Mouse (Mus musculus) kidney, postnatal 10 days (tissue): ENCODE results near the gene Il1f5.

ENCODE experiments used
- DNase-seq: peaks from one replicate; pipeline ENCODE4 v3.0.0; 2021; ENCODE audit warnings: mixed read lengths

Il1f5 gene

DNA sequence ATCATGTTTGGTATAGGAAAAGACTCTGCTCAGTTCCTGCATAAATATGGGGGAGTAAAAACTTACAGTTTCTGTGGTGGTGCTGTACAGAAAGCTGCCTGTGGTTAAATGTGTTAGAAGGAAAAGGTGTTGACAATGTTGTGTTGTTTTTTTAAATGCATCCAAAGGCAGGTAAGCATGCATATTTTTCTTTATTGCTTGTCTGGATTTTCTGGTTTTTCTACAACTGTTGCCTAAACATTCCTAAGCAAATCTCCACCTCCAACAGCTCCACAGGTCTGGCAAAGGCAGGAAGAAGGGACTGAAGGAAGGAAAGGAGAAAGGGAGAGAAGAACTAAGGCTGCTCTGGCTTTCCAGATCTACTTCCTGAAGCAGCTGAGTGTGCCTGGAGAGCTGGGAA, at the start of gene Il1f5:
Il1f5 (plus strand) TSS at position 301 of the 400 bp plus-strand sequence.
- DNase-seq, result no peak

DNA sequence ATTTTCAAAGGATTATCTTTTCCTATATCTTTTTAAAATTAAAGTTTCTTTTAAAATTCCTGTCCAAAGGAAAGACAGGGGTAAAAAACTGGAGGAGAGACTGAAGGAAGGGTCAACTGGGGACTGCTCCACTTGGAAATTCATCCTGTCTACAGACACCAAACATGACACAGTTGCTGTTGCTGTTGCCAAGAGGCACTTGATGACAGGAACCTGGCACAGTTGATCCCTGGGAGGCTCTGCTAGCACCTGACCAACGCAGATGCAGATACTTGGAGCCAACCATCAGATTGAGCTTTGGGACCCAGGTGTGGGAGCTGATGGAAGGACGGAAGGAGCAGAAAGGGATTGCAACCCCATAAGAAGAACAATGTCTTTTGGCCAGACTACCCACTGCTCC, 49.6 kb upstream of the Il1f5 start:
- no peak for DNase-seq

DNA sequence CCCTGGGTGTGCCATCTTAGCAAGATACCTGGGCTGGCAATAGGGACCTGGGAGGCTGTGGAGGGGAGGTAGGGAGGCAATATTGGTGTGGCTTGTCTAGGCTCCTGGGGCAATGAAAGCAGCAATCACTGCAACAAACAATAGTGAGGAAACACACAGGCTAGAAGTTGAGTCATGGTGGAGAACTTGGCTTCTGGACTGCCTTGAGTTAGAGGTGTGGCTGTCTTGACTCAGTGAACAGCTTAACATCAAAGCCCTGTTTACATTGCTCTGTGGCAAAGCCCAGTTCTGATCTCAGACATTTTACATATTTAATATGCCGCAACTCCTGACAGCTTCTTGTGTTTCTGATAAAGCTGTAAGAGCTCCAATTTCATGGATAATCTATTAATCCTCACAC, 9.3 kb upstream of the Il1f5 start:
- no peak for DNase-seq

DNA sequence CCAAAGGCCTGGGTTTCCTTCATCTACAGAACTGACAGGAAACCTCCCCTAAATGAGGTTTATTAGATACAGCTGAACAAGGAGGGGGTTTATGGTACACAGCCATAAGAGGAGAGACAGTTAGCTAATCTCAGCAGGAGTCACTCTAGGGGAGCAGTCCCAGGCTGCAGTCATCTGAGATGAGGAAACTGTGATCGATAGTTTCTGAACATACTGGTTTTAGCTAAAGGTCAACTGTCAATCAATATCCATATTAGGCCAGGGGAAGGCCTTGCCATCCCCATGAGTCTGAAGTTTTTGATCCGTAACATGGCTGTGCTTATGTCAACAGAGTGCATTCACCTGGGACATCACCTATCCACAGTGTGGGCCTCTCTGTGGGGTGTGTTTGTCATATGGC, 3.1 kb upstream of the Il1f5 start:
- DNase-seq, result no peak

DNA sequence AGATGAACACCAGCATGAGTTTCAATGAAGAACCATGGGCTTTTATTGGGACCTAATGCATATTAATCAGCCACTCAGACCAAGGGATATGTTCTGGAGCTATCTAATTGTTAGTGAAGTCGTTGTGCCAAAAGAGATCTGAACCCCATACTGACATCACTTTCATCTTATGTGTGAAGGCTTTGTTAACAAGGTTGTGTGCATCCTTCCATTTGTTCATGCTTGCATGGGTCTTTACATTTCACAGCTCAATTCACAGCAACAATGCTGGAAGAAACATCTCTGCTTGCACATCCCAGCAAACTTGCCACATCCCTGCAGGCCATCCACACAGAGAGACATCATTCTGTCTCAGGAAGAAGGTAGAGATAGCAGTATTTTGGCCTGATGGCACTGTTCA, 1.6 kb upstream of the Il1f5 start:
- DNase-seq, result no peak

DNA sequence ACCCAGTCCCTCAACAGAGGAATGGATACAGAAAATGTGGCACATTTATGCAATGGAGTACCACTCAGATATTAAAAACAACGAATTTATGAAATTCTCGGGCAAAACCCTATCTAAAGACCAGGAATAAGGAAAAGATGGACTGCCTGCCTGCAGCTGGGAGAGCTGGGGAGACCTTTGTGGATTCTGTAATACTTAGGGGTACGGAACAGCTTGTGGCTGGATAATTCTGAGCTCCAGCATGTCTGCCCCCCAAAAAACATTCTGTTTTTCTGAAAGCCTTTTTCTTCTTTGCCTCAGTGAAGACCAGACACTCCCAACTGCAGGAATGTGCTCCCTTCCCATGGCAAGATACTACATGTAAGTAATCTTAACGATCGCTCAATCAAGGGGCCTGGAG, 14.1 kb downstream of the Il1f5 start, which contains the start of gene Il1f10:
Il1f10 (plus strand) TSS at position 301 of the 400 bp plus-strand sequence.
- DNase-seq, result no peak

DNA sequence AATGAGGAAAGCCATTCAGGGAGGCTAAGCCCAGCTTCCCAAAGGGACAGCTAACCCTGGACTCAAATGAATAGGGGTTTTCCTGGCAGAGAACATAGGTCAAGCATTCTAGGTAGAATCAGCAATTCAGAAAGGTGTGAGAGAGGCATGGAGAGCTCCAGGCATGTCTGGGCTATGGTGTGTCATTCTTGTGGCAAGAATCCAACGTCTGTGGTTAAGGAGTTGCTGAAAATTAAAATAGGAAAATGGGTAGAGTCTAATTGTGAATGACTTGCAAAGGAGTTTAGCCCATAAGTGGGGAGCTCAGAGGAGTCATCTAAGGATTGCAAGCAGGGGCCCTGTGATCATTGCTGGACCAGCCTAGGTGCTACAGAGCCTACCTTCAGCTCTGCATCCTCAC, 17.9 kb downstream of the Il1f5 start:
- DNase-seq, result no peak

DNA sequence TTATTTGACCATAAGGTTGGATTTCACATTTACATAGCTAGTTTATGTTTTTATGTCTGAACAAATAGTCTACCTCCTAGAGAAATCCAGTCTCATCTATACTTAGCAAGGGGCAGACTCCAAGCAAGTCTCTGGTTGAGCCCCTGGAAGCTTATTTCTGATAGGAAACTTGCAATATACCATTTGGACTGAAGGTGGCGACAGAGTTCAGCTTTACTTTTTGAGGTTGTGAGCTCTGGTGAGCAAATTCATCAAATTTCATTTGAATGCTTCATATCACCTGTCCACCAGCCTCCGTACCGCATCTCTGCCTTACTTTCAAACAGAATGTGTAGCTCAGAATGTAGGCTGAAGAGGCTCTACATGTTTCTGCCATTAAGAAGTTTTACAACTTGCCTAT, 20.1 kb downstream of the Il1f5 start:
- DNase-seq, result peak; percentile 51

DNA sequence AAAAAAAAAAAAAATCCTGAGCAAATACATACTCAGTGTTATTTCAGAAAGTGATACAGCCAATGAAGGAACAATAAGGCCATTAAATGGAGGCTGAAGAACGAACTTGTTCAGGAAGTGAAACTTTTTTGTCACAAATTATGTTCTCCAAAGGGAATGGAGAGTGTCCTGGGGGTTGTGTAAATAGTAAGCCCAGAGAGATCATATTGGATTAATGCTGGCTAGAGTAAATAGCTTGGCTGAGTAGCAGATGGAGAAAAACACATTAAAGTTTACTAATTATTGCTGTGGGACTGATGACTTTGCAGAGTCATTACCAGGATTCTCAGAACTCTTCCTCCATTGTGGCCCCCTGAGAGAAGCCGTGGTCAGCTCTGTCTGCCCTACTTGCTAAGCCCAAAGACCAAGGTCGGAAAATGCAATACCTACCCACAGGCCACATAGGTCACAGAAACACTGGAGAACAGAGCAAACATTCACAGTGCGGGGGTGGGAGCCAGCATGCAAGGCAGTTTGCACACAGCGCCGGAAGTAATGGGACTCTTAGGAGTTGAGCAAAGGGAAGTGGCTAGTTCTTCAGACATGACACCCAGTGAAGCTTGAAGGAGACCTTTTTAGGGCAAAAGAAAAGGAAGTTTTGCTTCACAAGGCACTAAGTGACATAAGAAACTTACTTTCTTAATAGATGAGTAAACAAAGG, 34.7 kb downstream of the Il1f5 start:
- peak; percentile 10 for DNase-seq

DNA sequence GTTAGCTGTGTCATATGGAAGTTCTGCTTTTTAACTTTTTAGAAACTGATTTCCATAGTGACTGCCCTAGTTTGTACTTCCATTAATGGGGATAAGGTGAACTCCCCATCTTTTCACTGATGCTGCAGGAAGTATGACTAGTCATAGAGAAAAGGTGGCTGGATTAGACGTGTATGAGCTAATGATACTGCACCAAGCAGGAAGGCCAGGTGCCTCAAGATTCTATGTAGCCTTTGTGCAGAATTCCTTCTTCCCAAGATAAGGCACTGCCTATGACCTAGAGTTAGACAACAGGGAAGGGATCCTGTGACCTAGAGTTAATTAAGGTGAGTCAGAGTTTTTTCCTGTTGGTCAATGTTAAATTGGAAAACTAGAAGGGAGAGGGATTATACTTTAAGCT, 40.2 kb downstream of the Il1f5 start:
- no peak for DNase-seq

DNA sequence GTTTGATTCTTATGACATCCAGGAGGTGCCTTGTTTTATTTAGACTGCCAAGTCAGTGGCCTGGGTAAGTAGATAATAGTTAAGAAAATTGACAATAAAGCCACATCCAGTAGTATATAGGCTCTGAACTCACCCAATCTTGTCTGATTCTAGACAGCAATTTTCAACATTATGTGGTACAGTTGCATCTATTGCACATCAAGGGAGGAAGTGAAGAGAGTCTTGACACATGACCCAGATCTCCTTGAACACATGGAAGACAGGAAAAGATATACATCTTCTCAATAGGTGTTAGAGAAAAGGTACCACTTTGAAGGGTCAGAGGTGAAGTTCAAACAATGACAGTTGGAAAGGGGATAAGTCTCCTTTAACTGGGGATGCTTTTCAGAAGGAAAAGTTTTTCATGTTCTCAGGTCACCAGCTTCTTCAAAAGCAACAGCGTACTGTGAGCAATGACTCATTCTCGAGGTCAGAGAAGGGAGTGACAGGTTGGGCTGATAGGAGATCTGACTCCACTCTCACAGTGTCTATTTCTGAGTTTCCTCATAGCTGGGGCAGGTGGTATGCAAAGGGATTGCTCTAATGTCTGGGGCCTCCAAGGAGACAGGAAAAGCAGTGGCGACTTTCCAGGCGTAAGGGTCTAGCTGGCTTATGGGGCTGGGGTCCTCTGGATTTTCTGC, 41.3 kb downstream of the Il1f5 start:
- no peak for DNase-seq
